Mouse (Mus musculus): ENCODE data around the gene Ankrd54. TPM values are rescaled to one million over a fixed set of nuclear protein-coding genes. Genes with fewer than 3 reads are reported as not detected.

Gene Ankrd54
- total RNA-seq, 2 experiments from 2014 or later: 3.6 to 4.4 TPM

DNA sequence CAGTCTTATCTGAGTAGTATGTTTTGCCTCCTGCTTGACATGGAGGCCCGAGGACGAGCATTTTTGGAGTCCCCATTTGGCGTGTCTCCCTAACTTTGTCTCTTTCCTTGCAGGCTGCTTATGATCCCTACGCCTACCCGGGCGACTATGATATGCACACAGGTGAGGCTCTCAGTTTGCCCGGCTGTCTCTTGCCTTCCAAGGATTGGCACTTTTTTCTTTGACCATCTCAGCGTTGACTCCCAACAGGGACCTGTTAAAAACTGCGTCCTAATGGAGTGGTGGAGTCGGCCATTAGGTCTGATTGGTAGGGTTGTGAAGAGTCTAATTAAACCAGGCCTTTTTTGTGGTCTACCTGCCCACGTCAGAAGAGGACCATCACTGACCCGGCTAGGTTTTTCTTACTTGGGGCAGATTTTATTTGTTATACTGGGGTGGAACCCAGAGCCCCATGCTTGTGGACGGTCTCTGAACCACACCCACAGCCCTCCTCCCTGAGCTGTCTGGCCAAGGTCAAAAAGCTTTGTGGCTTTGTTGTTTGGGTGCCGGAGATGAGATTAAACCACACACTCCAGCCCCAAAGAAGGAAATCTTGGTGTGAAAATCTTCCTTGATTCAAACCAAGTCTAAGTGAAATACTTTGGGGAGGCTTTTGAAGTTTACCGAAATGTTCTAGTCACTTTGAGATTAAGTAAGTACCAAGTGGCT is 13.1 kb upstream of the Ankrd54 start:
- DNase-seq: no peak

DNA sequence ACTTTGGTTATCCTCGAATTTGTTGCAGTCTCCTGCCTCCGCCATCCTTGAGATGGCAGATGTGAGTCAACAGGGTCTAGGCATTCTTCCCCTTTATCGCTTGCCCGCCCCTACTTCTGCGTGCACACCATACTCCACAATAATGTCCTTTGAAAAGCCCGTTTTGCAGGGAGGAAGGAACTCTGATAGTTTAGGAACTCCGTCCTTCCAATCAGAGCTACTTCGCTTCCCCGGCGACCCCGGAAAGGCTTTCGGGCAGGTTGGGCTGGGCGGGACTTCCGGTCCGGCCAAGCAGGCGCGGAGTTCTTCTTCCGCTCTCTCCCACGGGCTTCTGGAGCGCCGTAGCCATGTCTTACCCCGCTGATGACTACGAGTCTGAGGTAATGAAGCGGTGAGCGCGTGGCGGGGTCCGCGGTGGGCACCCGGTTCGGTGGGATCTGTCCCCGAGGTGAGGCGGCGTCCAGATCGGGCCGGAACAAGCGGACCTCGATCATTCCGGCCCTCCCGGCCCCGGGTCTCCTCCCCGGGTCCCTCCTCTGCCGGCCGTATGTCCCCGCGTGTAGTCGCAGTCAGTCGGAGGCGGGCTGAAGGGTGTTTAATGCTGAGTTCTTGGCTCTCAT is 12.3 kb upstream of the Ankrd54 start, which contains the start of gene Eif3l:
TSS of gene Eif3l (plus strand) at position 267 of the 620 bp plus-strand sequence.
- DNase-seq: peak; percentile 85

GRCm38 (mm10) chr15:79074446-79074845 is 11.8 kb upstream of the Ankrd54 start:
- no peak for DNase-seq

DNA sequence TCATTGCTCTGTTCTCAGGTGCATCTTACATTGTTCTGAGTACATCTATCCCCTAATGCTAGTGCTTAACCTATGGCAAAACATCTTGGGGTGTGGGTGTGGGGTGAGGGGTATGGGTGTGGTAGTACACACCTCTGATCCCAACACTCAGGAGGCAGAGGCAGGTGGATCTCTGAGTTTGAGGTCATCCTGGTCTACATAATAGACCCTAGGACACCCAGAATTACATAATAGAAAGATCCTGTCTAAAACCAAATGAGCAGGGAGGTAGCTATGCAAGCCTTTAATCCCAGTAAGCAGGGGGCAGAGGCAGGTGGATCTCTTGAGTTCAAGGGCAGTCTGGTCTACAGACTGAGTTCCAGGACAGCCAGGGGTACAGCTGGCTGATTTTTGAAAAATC is 11.1 kb upstream of the Ankrd54 start:
- DNase-seq: no peak

GRCm38 (mm10) chr15:79071117-79072039 is 8.7 kb upstream of the Ankrd54 start:
- DNase-seq: no peak

DNA sequence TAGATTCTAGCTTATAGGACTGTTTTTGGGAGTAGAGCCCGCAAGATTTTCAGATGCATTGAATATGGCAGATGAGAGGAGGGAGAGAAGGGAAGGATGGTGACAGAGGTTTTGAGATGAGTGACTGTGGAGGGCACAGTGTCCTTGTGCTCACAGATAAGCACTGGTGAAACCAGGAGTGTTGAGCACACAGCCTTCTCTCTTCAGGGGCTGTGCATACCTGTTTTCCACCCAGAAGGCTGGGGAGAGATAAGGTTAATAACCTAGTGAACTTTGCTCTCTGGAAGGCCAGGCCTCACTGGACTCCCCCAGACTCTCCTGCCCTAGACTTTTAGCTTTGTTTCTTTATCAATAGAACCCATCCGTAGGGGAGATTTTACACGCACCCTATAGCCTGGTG is 5.7 kb upstream of the Ankrd54 start:
- no peak for DNase-seq

GRCm38 (mm10) chr15:79067631-79068030 is 4.9 kb upstream of the Ankrd54 start:
- DNase-seq: no peak

GRCm38 (mm10) chr15:79066276-79066675 is 3.6 kb upstream of the Ankrd54 start:
- DNase-seq: no peak

DNA sequence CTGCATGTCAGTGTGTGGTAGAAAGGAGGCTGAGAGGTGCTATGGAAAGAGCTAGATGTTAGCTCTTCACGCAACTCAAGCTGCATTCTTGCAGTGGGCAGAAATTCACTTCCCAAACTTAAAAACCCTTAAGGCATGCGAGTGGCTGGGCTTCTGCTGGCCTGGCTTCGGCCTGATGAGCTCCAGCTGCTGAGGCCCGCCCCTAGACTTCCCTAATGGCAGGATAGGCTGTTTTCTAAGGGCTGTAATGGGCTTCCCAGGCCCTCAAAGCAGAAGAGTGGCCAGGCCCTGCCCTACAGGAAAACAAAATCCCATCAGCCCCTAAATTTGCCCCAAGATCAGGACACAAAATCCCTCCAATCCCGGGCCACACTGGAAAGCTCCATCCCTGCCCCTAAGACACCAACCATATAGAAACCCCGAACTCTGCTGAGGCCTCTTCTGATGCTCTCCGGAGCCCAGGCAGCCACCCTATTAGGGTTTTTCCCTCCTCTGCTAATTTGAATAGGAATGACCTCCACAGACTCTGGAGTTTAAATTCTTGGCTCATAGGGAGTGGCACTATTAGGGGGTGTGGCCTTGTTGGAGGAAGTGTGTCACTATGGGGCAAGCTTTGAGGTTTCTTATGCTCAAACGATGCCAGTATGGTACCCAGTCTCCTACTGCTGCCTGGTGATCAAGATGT is 2.5 kb upstream of the Ankrd54 start:
- DNase-seq: peak; percentile 44

DNA sequence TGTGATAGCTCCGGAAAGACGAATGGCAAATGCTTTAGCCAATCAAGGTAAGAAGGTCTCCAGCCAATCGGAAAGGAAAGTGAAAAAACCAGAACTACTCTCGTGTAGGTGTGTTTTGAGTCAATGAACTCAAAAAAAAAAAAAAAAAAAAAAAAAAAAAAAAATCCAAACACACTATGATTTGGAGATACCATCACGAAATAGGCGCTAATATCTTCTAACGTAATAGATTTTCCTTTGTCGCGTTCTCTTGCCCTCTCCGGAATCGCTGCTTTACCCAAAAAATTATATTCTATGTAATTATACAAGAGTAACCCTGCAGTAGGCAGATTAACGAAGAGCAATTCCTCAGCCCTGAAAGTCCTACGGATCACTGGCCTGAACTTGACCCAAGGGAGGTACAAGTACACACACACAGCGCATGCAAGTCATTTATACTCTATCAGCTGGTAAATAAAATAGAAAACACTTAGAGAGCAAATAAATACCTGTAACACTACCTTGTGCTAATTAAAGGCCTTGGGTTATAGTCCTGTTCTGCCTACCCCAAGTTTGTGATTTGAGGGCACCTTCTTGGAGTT is 557 bp upstream of the Ankrd54 start:
- no peak for DNase-seq

DNA sequence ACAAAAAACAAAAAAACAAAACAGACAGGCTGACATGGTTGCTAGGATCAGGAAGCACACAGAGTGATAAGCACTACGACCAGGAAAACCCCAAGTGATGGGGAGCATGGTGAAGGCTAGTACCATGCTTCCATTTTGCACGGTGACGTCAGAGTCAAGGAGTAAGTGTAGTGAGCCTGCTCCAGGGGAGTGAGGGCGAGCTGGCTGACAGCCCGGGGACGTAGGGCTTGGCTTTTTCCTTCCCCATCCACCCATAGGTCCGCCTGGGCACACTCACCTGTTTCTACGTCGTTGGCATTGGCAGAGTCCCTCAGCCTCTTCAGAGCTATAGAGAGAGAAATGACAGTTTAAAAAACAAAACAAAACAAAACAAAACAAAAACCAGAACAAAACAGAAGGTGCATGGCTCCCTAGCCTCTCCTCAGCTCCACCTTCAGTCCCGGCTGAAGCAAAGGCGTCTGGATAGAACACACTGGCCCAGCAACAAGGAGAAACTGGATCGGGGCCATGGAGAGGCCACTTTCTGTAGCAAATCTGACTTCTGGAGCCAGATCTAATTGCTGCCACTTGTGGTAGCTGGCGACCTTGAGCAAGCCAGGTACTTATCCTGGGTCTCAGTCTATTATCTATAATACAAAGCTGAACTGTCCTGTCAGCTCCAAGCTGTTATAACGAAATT is 1.7 kb downstream of the Ankrd54 start:
- no peak for DNase-seq

GRCm38 (mm10) chr15:79057850-79058249 is 4.8 kb downstream of the Ankrd54 start:
- DNase-seq: no peak

- no peak for DNase-seq
Measured at GRCm38 (mm10) chr15:79056601-79057000, 6.1 kb downstream of the Ankrd54 start.

- DNase-seq: no peak
Measured at GRCm38 (mm10) chr15:79052366-79052765, 10.3 kb downstream of the Ankrd54 start.

DNA sequence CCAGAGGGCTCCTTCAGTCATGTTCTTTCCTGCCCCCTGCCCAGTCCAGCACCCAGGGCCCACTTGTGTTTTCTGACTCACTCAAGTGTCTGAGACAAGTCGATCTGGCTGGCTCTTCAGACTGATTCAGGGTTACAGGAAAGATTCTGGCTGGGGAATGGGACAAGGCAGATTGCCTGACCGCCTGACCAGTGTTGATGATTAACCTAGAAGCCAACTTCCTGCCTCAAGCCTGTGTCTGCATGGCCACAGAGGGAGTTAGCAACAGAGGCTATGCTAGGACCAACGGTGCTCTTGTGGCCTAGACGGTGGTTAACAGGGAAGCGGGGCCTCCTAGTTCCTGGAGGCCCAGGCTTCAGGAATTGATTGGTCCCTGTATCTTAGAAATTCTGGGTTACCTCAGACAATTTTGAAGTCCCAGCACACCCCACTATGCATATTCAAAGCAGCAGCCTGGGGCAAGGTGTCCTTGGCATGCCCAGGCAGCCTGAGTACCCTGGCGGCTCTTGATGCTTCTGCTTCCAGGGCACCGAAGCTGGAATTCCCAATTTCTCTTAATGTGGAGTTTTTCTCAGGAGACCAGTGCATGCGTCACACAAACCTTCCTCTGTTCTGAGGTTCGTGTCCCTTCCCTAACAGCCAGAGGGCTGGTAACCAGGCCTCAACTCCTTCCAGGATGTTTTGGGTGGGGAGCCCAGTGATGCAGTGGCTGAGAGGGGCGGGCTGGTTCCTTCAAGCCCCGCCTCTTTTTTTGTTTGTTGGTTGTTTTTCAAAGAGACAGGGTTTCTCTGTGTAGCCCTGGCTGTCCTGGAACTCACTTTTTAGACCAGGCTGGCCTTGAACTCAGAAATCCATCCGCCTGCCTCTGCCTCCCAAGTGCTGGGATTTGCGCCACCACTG is 11.0 kb downstream of the Ankrd54 start:
- DNase-seq: peak; percentile 55

GRCm38 (mm10) chr15:79050964-79051363 is 11.7 kb downstream of the Ankrd54 start:
- DNase-seq: no peak

DNA sequence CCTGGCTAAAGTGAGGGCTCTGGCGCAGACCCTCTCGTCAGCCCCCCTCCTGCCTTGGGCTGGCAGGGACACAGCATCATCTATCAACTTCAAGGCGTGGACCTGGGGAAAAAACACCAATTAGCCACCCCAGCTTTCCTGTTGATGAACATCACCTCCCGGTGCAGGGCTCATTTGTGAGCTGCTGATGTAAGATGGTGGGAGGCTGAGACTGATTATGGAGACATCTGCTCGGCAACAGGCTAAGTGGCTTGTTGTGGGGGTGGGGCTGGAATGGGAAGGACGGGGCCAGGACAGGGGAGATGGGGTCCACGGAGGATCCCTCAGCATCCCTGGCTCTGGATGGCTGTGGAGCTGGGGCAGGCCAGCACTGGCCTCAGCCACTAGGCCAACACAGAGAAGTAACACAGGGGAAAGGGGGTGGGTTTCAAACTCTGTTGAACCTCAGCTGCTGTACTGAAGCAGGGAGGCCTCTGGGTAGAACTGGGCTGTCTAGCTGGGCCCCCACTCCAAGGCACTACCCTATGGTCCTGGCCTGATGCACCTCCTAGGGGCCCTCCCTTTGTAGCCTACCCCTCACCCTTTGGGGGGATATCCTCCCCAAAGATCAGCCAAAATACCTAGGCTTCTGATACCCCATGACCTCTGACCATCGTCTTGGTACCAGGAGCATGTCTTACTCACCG is 12.4 kb downstream of the Ankrd54 start:
- DNase-seq: no peak

DNA sequence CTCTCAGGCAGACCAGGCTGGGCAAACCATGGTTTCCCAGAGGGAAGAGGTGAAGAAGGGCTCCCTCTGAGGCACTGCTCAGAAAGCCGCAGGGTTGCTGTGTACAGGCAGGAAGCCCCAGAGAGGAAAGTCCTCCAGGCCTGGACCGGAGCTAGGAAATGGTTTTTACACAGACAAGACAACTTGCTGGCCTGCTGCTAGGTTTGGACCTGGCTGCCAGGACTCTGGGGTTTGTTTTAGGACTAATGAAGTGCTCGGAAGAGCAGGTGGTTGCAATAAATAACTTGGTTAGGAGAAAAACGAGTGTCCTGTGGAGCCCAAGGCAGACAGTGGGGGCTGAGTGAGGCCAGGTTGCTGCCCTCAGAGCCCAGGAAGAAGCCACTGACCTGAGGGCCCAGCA is 14.5 kb downstream of the Ankrd54 start:
- DNase-seq: no peak

- no peak for DNase-seq
Measured at GRCm38 (mm10) chr15:79044837-79045236, 17.9 kb downstream of the Ankrd54 start.

Measured in gastrocnemius, postnatal 25 days (tissue).